ENCODE assay signal across 8 mouse cellular contexts in the genomic region with DNA sequence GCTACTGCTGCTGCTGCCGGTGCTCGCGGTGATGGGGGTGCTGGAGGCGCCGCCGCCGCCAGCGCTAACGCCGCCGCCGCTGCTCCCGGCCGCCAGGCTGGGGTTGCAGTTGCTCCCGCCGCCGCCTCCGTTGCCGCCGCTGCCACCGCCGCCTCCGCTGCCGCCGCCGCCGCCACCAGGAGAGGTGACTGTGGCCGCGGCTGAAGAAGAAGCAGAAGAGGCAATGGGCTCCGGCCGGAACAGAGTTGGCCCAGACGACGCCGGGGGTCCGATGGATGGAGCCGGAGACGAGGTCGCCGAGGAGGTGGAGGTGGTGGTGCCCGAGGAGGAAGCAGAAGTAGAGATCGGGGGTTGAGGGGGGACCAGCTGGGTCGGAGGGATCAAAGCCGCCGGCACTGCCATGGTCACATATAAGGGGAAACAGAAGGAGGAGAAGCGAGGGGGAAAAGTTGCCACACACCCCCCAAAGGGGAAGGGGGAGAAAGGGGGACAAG. TPM values are rescaled to one million over a fixed set of nuclear protein-coding genes. Genes with fewer than 3 reads are reported as not detected.
DNase-seq lines count a peak whose midpoint lies in the region; ATAC-seq and TF ChIP-seq lines count a peak whose summit lies in the region.

No protein-coding gene starts in this region.

- TF ChIP-seq POLR2A in embryonic fibroblast, embryonic 13.5 days (IDR thresholded peaks at IDR 0.05; ENCODE audit: low read depth, low read length) = no peak

- peak overlapping the region; percentile 68 for H3K4me3 ChIP-seq in embryonic fibroblast, embryonic 13.5 days (ENCODE audit: insufficient read depth, low read length)

- peak; percentile 48 for ATAC-seq in megakaryocyte, adult 5-6 weeks (ENCODE audit: poor library complexity, severe bottlenecking)
- ATAC-seq in activated CD4-positive, CD25-positive, alpha-beta regulatory T cell, adult 4 months = no peak

- no peaks in the 10 kb centered on the region for H3K4me1 ChIP-seq in embryonic fibroblast, embryonic 13.5 days (ENCODE audit: control insufficient read depth, insufficient read depth, low read length)

- intact Hi-C loops in heart, postnatal 14 days (cut with DNase I) = loop anchor here (5.0 kb wide), 2 partner anchors 302 to 582 kb away; no protein-coding TSS in a partner anchor

- no peak overlapping the region for H3K27ac ChIP-seq in embryonic fibroblast, embryonic 13.5 days (ENCODE audit: insufficient read depth, low read length)

- peak; percentile 2 to 3 for DNase-seq in thymus, adult 18-20 months
- DNase-seq in thymus, postnatal 14 days = no peak
- peak; percentile 52 to 65 for DNase-seq in heart, postnatal 14 days
- peak; percentile 29 to 67 for DNase-seq in kidney, postnatal 36 days
- DNase-seq in right cerebral cortex, postnatal 14 days = peak; percentile 26

- TF ChIP-seq CTCF in embryonic fibroblast, embryonic 13.5 days (IDR thresholded peaks at IDR 0.05; ENCODE audit: borderline replicate concordance, insufficient read depth, low read length) = no peak

RNA-seq across cellular contexts. Expression of a gene that starts 0.6 kb away (rescaled TPM):
- 0.48 and 0.56 TPM in 2 replicates for polyA plus RNA-seq in embryonic fibroblast, embryonic 13.5 days (2011; ENCODE audit: insufficient read length, low read depth, missing spikeins)
- 10 to 100 TPM; 13.4 to 14.3 TPM for total RNA-seq in heart, postnatal 14 days (2021)
- 7.2 and 8.1 TPM in 2 replicates for total RNA-seq in megakaryocyte, adult 5-6 weeks (2015)
- total RNA-seq in megakaryocyte, adult 5-6 weeks (2017) = 4.1 and 8.0 TPM in 2 replicates
- polyA plus RNA-seq in activated CD4-positive, CD25-positive, alpha-beta regulatory T cell, adult 4 months (2017; shearing (Covaris generic)) = not detected
